In the genomic region with DNA sequence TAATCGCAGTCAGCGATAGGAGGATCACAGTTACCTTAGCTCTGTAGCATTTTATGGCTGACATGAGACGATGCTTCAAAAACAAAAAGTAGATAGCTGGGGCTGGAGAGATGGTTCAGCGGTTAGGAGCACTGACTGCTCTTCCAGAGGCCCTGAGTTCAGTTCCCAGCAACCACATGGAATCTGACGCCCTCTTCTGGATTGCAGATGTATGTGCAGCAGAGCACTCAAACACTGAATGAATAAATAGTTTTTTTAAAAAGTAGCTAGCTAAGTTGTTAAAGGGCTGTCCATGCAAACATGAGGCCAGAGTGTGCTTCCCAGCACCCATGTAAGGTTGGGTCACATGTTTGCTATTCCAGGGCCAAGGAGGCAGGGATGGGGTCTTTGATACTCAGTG, we compare ENCODE assay signal across 29 mouse cellular contexts. TPM values are rescaled to one million over a fixed set of nuclear protein-coding genes. Genes with fewer than 3 reads are reported as not detected.
DNase-seq lines count a peak whose midpoint lies in the region; ATAC-seq and TF ChIP-seq lines count a peak whose summit lies in the region.
"Had no signal": no experiment of that assay in that cellular context is flagged by ENCODE, and none has a peak within 500 bp of the region (broad histone marks: within the 10 kb centered on the region; RNA-seq: fewer than 3 reads in every experiment).

No protein-coding gene starts in this region.

- no peak for DNase-seq in heart, adult 2 months
- no peak for DNase-seq in heart, adult 11 months
- no peak for DNase-seq in left cerebral cortex, adult 2 months (ENCODE audit: extremely low spot score in 1 of 2, low spot score in 2 of 2)
- no peak for DNase-seq in left cerebral cortex, postnatal 10 days (ENCODE audit: extremely low spot score in 1 of 2, low spot score in 2 of 2)
- DNase-seq in 416B (ENCODE audit: low read depth) (peak; percentile 14), Patski (ENCODE audit: low read depth, low spot score) (no peak)
- no peak for DNase-seq in heart, postnatal 10 days
- DNase-seq: cerebellum, adult 11-12 months; cerebellum, postnatal 10 days; forebrain, postnatal 0 days; heart, postnatal 14 days; kidney, adult 9 months; kidney, postnatal 25 days; layer of hippocampus, adult 9-11 months; lung, adult 2 months; lung, postnatal 36 days; right cerebral cortex, postnatal 14 days; thymus, adult 18-20 months; thymus, postnatal 36 days had no signal

- no peak for TF ChIP-seq POLR2A in heart, adult 2 months (IDR thresholded peaks at IDR 0.05; ENCODE audit: insufficient read depth, low read depth, low read length)

- in situ Hi-C loops in Patski (cut with MboI; ENCODE audit: low pct_unique_long_range_greater_than_20kb), result no loop called here

- no peaks in the 10 kb centered on the region for H3K27me3 ChIP-seq in heart, adult 2 months (ENCODE audit: control insufficient read depth, insufficient read depth, low read length)
- H3K27me3 ChIP-seq in Patski, result no peaks in the 10 kb centered on the region
- H3K27me3 ChIP-seq: embryonic facial prominence, embryonic 12.5 days; heart, embryonic 12.5 days; hindbrain, embryonic 12.5 days; megakaryocyte, embryonic 14.5 days; midbrain, embryonic 13.5 days; neural tube, embryonic 12.5 days had no signal

- intact Hi-C loops in heart, adult 2 months (cut with DNase I), result loop anchor here (5.0 kb wide), 1 partner anchor 36 kb away; no protein-coding TSS in a partner anchor
- intact Hi-C loops in left cerebral cortex, adult 2 months (cut with DNase I), result no loop called here
- intact Hi-C loops in left cerebral cortex, postnatal 10 days (cut with DNase I), result no loop called here
- intact Hi-C loops in heart, postnatal 10 days (cut with DNase I), result no loop called here

- H3K4me3 ChIP-seq in heart, adult 2 months, result no peak overlapping the region
- H3K4me3 ChIP-seq in left cerebral cortex, adult 2 months, result no peak overlapping the region
- H3K4me3 ChIP-seq: embryonic facial prominence, embryonic 12.5 days; heart, embryonic 12.5 days; hindbrain, embryonic 12.5 days; limb, embryonic 10.5 days; megakaryocyte, embryonic 14.5 days; midbrain, embryonic 13.5 days; neural tube, embryonic 12.5 days had no signal

- POLR2A ChIA-PET in Patski (lab: Charles Lee), result no interaction called here

- no peaks in the 10 kb centered on the region for H3K4me1 ChIP-seq in heart, adult 2 months (ENCODE audit: control insufficient read depth, insufficient read depth, low read length)
- H3K4me1 ChIP-seq: embryonic facial prominence, embryonic 12.5 days; heart, embryonic 12.5 days; hindbrain, embryonic 12.5 days; limb, embryonic 10.5 days; midbrain, embryonic 13.5 days; neural tube, embryonic 12.5 days had no signal

- no peak for ATAC-seq in Patski
- no peak for ATAC-seq in granulocyte monocyte progenitor cell, adult 5-6 weeks (replicated peaks; ENCODE audit: poor library complexity, severe bottlenecking)
- ATAC-seq: forebrain, postnatal 0 days; midbrain, embryonic 13.5 days had no signal

- H3K79me2 ChIP-seq in heart, adult 2 months (replicated peaks; ENCODE audit: control insufficient read depth, insufficient read depth, low read length), result no peaks in the 10 kb centered on the region

- CTCF ChIA-PET in Patski (lab: Charles Lee), result interaction anchor here (1.2 to 1.9 kb wide), 2 partner anchors 34 to 43 kb away, joined by 4 read pairs; no protein-coding TSS in a partner anchor

- no peak overlapping the region for H3K9ac ChIP-seq in heart, adult 2 months (ENCODE audit: low read depth, low read length)
- H3K9ac ChIP-seq: embryonic facial prominence, embryonic 12.5 days; forebrain, postnatal 0 days; heart, embryonic 12.5 days; hindbrain, embryonic 12.5 days; midbrain, embryonic 13.5 days; neural tube, embryonic 12.5 days had no signal

- no peak for TF ChIP-seq EP300 in heart, adult 2 months (IDR thresholded peaks at IDR 0.05; ENCODE audit: insufficient read depth, low read depth, low read length)

- WGBS in heart, adult 2 months, result 90% methylated on average over 5 of the region's 5 CpGs

- peak; percentile 50 for TF ChIP-seq CTCF in heart, adult 2 months (IDR thresholded peaks at IDR 0.05)
- TF ChIP-seq CTCF in left cerebral cortex, adult 2 months (IDR thresholded peaks at IDR 0.05), result peak; percentile 36
- peak; percentile 46 for TF ChIP-seq CTCF in Patski (IDR thresholded peaks at IDR 0.05)

- no peak overlapping the region for H3K27ac ChIP-seq in heart, adult 2 months
- no peak overlapping the region for H3K27ac ChIP-seq in left cerebral cortex, adult 2 months
- H3K27ac ChIP-seq: embryonic facial prominence, embryonic 12.5 days; hindbrain, embryonic 12.5 days; limb, embryonic 10.5 days; midbrain, embryonic 13.5 days; neural tube, embryonic 12.5 days had no signal

- H3K36me3 ChIP-seq in heart, adult 2 months (ENCODE audit: control insufficient read depth, insufficient read depth, low read length), result no peaks in the 10 kb centered on the region

RNA-seq across cellular contexts. Expression of a gene that starts 26.8 kb away (rescaled TPM):
- total RNA-seq in heart, adult 2 months (2021), result 10 to 100 TPM; 21.6 to 33.0 TPM
- polyA plus RNA-seq in heart, adult 2 months (2012; rRNA removed), result 32.7 and 53.4 TPM in 2 replicates
- total RNA-seq in left cerebral cortex, adult 2 months (2021), result not detected
- total RNA-seq in left cerebral cortex, postnatal 10 days (2021), result not detected
- 0.21 TPM for polyA plus RNA-seq in Patski (2021)
- 10 to 100 TPM; 35.0 to 36.4 TPM for total RNA-seq in heart, postnatal 10 days (2021)
- not detected in 2 replicates for total RNA-seq in granulocyte monocyte progenitor cell, adult 5-6 weeks (2014; fragmentation: Nextera tagmentation)
- total RNA-seq in granulocyte monocyte progenitor cell, adult 5-6 weeks (2017), result not detected in 2 replicates
- total RNA-seq: forebrain, postnatal 0 days; left cerebral cortex, adult 18-20 months had no signal
- polyA plus RNA-seq: embryonic facial prominence, embryonic 12.5 days; forebrain, embryonic 11.5 days; forebrain, postnatal 0 days; heart, embryonic 12.5 days; hindbrain, embryonic 12.5 days; midbrain, embryonic 13.5 days; neural tube, embryonic 12.5 days had no signal

RNA-seq across cellular contexts. Expression of a gene that starts 50.4 kb away (rescaled TPM):
- total RNA-seq in heart, adult 2 months (2021), result 10 to 100 TPM; 18.9 to 19.8 TPM
- 16.9 and 30.6 TPM in 2 replicates for polyA plus RNA-seq in heart, adult 2 months (2012; rRNA removed)
- total RNA-seq in left cerebral cortex, adult 2 months (2021), result 10 to 100 TPM; 69.2 to 76.6 TPM
- 10 to 100 TPM; 58.8 to 59.4 TPM for total RNA-seq in left cerebral cortex, postnatal 10 days (2021)
- polyA plus RNA-seq in Patski (2021), result 45.7 TPM
- 10 to 100 TPM; 27.7 to 30.5 TPM for total RNA-seq in heart, postnatal 10 days (2021)
- total RNA-seq in granulocyte monocyte progenitor cell, adult 5-6 weeks (2014; fragmentation: Nextera tagmentation), result 60.0 and 67.3 TPM in 2 replicates
- 63.7 and 66.7 TPM in 2 replicates for total RNA-seq in granulocyte monocyte progenitor cell, adult 5-6 weeks (2017)

Comparison
In these comparisons a context has a peak if more than half of its experiments do, and no peak if none do; other contexts are left out.
1. RNA of a gene that starts 26.8 kb away (total RNA-seq): 35.0 to 36.4 TPM in heart, postnatal 10 days and 21.6 to 33.0 TPM in heart, adult 2 months; not detected in left cerebral cortex, postnatal 10 days, not detected in left cerebral cortex, adult 2 months and not detected in granulocyte monocyte progenitor cell, adult 5-6 weeks; every median in the first group is over 10 times any median in the second.
2. Peak in every context shown above with its lines, with median percentiles within 50 percentile points of each other: CTCF ChIP-seq.